Mouse (Mus musculus) embryonic facial prominence, embryonic 12.5 days (tissue): ENCODE data around the gene A530064D06Rik. TPM values are rescaled to one million over a fixed set of nuclear protein-coding genes. Genes with fewer than 3 reads are reported as not detected.

Experiments used
- ATAC-seq: fragments of 200-750 bp; cut with Nextera tagmentation; 2 replicates; pipeline ENCODE4 v1.8.0; 2017; ENCODE audit not compliant: insufficient number of reproducible peaks, insufficient read depth, low FRiP score, low TSS enrichment
- H3K27ac ChIP-seq: fragments of 300-500 bp; sonication (generic); 2 replicates; pipeline ENCODE4 v1.5.1; 2016; ENCODE audit warnings: mild to moderate bottlenecking
- H3K27me3 ChIP-seq: fragments of 300-500 bp; sonication (generic); 2 replicates; pipeline ENCODE4 v1.6.1; 2016; ENCODE audit warnings: mild to moderate bottlenecking, moderate library complexity
- H3K36me3 ChIP-seq: fragments of 300-500 bp; sonication (generic); 2 replicates; pipeline ENCODE4 v1.6.1; 2016; ENCODE audit warnings: mild to moderate bottlenecking
- H3K4me1 ChIP-seq: fragments of 300-500 bp; sonication (generic); 2 replicates; pipeline ENCODE4 v1.6.1; 2016
- H3K4me2 ChIP-seq: fragments of 300-500 bp; sonication (generic); replicated peaks from 2 replicates; pipeline ENCODE4 v1.6.1; 2016; ENCODE audit warnings: mild to moderate bottlenecking, moderate library complexity
- H3K4me3 ChIP-seq: fragments of 300-500 bp; sonication (generic); 2 replicates; pipeline ENCODE4 v1.5.1; 2016; ENCODE audit warnings: mild to moderate bottlenecking
- H3K9ac ChIP-seq: fragments of 300-500 bp; sonication (generic); 2 replicates; pipeline ENCODE4 v1.6.1; 2016; ENCODE audit warnings: mild to moderate bottlenecking, moderate library complexity
- H3K9me3 ChIP-seq: fragments of 300-500 bp; sonication (generic); 2 replicates; pipeline ENCODE4 v1.6.1; 2016; ENCODE audit warnings: mild to moderate bottlenecking, moderate library complexity
- WGBS: fragments of 180-500 bp; shearing (Covaris S2); methylation state at CpG from one replicate; pipeline ENCODE4 v1.1.7; 2016; 5-methylcytosine and 5-hydroxymethylcytosine counted together
- polyA plus RNA-seq: library from polyadenylated mRNA; unstranded; fragments of >200 nt; fragmentation: Nextera tagmentation; extraction: Ambion mirVana; gene quantifications from 2 replicates; pipeline ENCODE4 v1.2.1, GENCODE M21; 2016

The A530064D06Rik gene
- polyA plus RNA-seq, 1 experiment from 2014 or later = 0.14 TPM

GRCm38 (mm10) chr17:48118570-48118969 lies 48.5 kb downstream of the A530064D06Rik start:
- Histone ChIP-seq H3K27me3 (no peaks in the 10 kb centered on the region), H3K4me3 (no peak overlapping the region), H3K4me1 (no peaks in the 10 kb centered on the region), H3K4me2 (no peak overlapping the region), H3K9ac (no peak overlapping the region), H3K9me3 (0 out of 2 replicates have a peak, but pooled peaks cover 6% of the 10 kb centered on the region), H3K36me3 (no peaks in the 10 kb centered on the region), H3K27ac (no peak overlapping the region)
- no peak for ATAC-seq
- 55% methylated on average over 1 of the region's 1 CpGs for WGBS

GRCm38 (mm10) chr17:48110547-48111287 lies 56.4 kb downstream of the A530064D06Rik start:
- H3K36me3 ChIP-seq = no peaks in the 10 kb centered on the region
- H3K4me1 ChIP-seq = 0 out of 2 replicates have a peak, but pooled peaks cover 2% of the 10 kb centered on the region
- H3K4me2 ChIP-seq = no peak overlapping the region
- H3K27ac ChIP-seq = no peak overlapping the region
- no peak overlapping the region for H3K9ac ChIP-seq
- H3K27me3 ChIP-seq = no peaks in the 10 kb centered on the region
- no peak for ATAC-seq
- WGBS = 44% methylated on average over 8 of the region's 8 CpGs
- no peak overlapping the region for H3K4me3 ChIP-seq
- 0 out of 2 replicates have a peak, but pooled peaks cover 9% of the 10 kb centered on the region for H3K9me3 ChIP-seq

GRCm38 (mm10) chr17:48108520-48108919 lies 58.6 kb downstream of the A530064D06Rik start:
- 0 out of 2 replicates have a peak, but pooled peaks cover 2% of the 10 kb centered on the region for H3K4me1 ChIP-seq
- WGBS = 73% methylated on average over 3 of the region's 3 CpGs

GRCm38 (mm10) chr17:48107862-48108261 lies 59.2 kb downstream of the A530064D06Rik start:
- 0 out of 2 replicates have a peak, but pooled peaks cover 2% of the 10 kb centered on the region for H3K4me1 ChIP-seq
- no peaks in the 10 kb centered on the region for H3K36me3 ChIP-seq
- no peak overlapping the region for H3K9ac ChIP-seq
- no peak overlapping the region for H3K27ac ChIP-seq
- H3K4me2 ChIP-seq = no peak overlapping the region
- no peaks in the 10 kb centered on the region for H3K9me3 ChIP-seq
- no peaks in the 10 kb centered on the region for H3K27me3 ChIP-seq
- 50% methylated on average over 6 of the region's 6 CpGs for WGBS
- ATAC-seq = no peak
- H3K4me3 ChIP-seq = no peak overlapping the region

More at GRCm38 (mm10) chr17:48108520-48108919, 58.6 kb downstream of the A530064D06Rik start:
- H3K4me3 ChIP-seq = no peak overlapping the region
- H3K9ac ChIP-seq = no peak overlapping the region
- no peak overlapping the region for H3K4me2 ChIP-seq
- H3K27ac ChIP-seq = no peak overlapping the region
- no peaks in the 10 kb centered on the region for H3K27me3 ChIP-seq
- H3K36me3 ChIP-seq = no peaks in the 10 kb centered on the region
- 0 out of 2 replicates have a peak, but pooled peaks cover 2% of the 10 kb centered on the region for H3K9me3 ChIP-seq
- ATAC-seq = no peak

GRCm38 (mm10) chr17:48107333-48107732 lies 59.7 kb downstream of the A530064D06Rik start:
- Histone ChIP-seq H3K27me3 (no peaks in the 10 kb centered on the region), H3K36me3 (no peaks in the 10 kb centered on the region), H3K4me3 (no peak overlapping the region), H3K27ac (no peak overlapping the region), H3K4me1 (0 out of 2 replicates have a peak, but pooled peaks cover 2% of the 10 kb centered on the region), H3K4me2 (no peak overlapping the region), H3K9me3 (no peaks in the 10 kb centered on the region), H3K9ac (no peak overlapping the region)
- 47% methylated on average over 4 of the region's 4 CpGs for WGBS
- no peak for ATAC-seq

GRCm38 (mm10) chr17:48100441-48101417 lies 66.3 kb downstream of the A530064D06Rik start:
- Histone ChIP-seq H3K27me3 (peaks cover 39% of the 10 kb centered on the region), H3K27ac (no peak overlapping the region), H3K4me2 (peak overlapping the region; percentile 43), H3K4me1 (peaks cover 43% of the 10 kb centered on the region), H3K9ac (no peak overlapping the region), H3K4me3 (peak overlapping the region; percentile 22), H3K9me3 (no peaks in the 10 kb centered on the region), H3K36me3 (no peaks in the 10 kb centered on the region)
- ATAC-seq = 0 out of 2 replicates have a peak, but pooled peaks have one; percentile 25
- 12% methylated on average over 20 of the region's 21 CpGs for WGBS

- Histone ChIP-seq H3K9ac (no peak overlapping the region), H3K9me3 (no peaks in the 10 kb centered on the region), H3K4me3 (no peak overlapping the region), H3K27ac (no peak overlapping the region), H3K27me3 (peaks cover 51% of the 10 kb centered on the region), H3K4me2 (no peak overlapping the region; the same call in 1 of the 2 replicates), H3K4me1 (peaks cover 54% of the 10 kb centered on the region), H3K36me3 (no peaks in the 10 kb centered on the region)
- ATAC-seq = no peak
- WGBS = 20% methylated on average over 11 of the region's 11 CpGs
Observed at GRCm38 (mm10) chr17:48099312-48099711, 67.8 kb downstream of the A530064D06Rik start.

Other genes with a start within 250 kb of the A530064D06Rik start
- 51.0 and 52.4 TPM in 2 replicates for gene Foxp4, start 242.6 kb downstream of the A530064D06Rik start, polyA plus RNA-seq
- gene 1700122O11Rik, start 129.0 kb downstream of the A530064D06Rik start, polyA plus RNA-seq = not detected in 2 replicates
- not detected in 2 replicates for gene 1700067P10Rik, start 78.0 kb downstream of the A530064D06Rik start, polyA plus RNA-seq
- not detected in 2 replicates for gene 9830107B12Rik, start 21.0 kb downstream of the A530064D06Rik start, polyA plus RNA-seq
- gene Trem1, start 65.5 kb upstream of the A530064D06Rik start, polyA plus RNA-seq = 0.06 and 0.08 TPM in 2 replicates
- gene Trem3, start 80.5 kb upstream of the A530064D06Rik start, polyA plus RNA-seq = not detected in 2 replicates
- gene Treml4, start 97.0 kb upstream of the A530064D06Rik start, polyA plus RNA-seq = 0.12 and 0.29 TPM in 2 replicates
- 0.23 and 0.80 TPM in 2 replicates for gene Treml2, start 132.2 kb upstream of the A530064D06Rik start, polyA plus RNA-seq
- gene B430306N03Rik, start 148.9 kb upstream of the A530064D06Rik start, polyA plus RNA-seq = 0.50 TPM in 1 of 2 replicates, not detected in the other
- 2.8 and 3.6 TPM in 2 replicates for gene Trem2, start 179.1 kb upstream of the A530064D06Rik start, polyA plus RNA-seq
- 1.9 and 3.2 TPM in 2 replicates for gene Treml1, start 192.6 kb upstream of the A530064D06Rik start, polyA plus RNA-seq
- gene Nfya, start 242.6 kb upstream of the A530064D06Rik start, polyA plus RNA-seq = 19.6 and 19.9 TPM in 2 replicates
- gene Oard1, start 242.7 kb upstream of the A530064D06Rik start, polyA plus RNA-seq = 57.1 and 64.0 TPM in 2 replicates